Mouse (Mus musculus): ENCODE results near the gene Atp5d.

GRCm38 (mm10) chr10:80107678-80108077 is 30.8 kb upstream of the Atp5d start:
- TF ChIP-seq CTCF (conservative IDR thresholded peaks at IDR 0.05; ENCODE audit: low read length) (no peak), POU5F1 (IDR thresholded peaks at IDR 0.05; ENCODE audit: borderline replicate concordance, low read length) (no peak)

Data from E14TG2a.4 (cell line).